Mouse (Mus musculus): ENCODE results near the gene Prr23a3. TPM values are rescaled to one million over a fixed set of nuclear protein-coding genes. Genes with fewer than 3 reads are reported as not detected.

Gene Prr23a3
- polyA plus RNA-seq, 1 experiment from 2014 or later, result not detected

GRCm38 (mm10) chr9:98842117-98842516, 22.4 kb upstream of the Prr23a3 start, which contains the start of gene Prr23a1:
TSS of gene Prr23a1 (plus strand) at chr9:98842503.
- Histone ChIP-seq H3K9ac (replicated peaks; ENCODE audit: low read depth, low read length) (no peak within 1 kb of the TSS), H3K4me1 (replicated peaks; ENCODE audit: control insufficient read depth, insufficient read depth, low read length) (no peaks in the 10 kb centered on the region), H3K4me3 (replicated peaks; ENCODE audit: low read length) (peak within 1 kb of the TSS; percentile 14; the same call in 1 of the 2 replicates), H3K9me3 (ENCODE audit: control insufficient read depth, low read length) (no peaks in the 10 kb centered on the region; the same call in 1 of the 2 replicates), H3K4me2 (ENCODE audit: low read length) (peak within 1 kb of the TSS; percentile 13; the same call in 1 of the 2 replicates), H3K36me3 (ENCODE audit: control insufficient read depth, insufficient read depth) (no peaks in the 10 kb centered on the region), H3K27me3 (replicated peaks; ENCODE audit: control insufficient read depth, insufficient read depth, low read length) (no peaks in the 10 kb centered on the region), H3K27ac (ENCODE audit: low read length) (no peak within 1 kb of the TSS)
- ATAC-seq, result no peak
- WGBS, result 60% methylated on average over 22 of the region's 22 CpGs

- H3K27me3 ChIP-seq (replicated peaks; ENCODE audit: control insufficient read depth, insufficient read depth, low read length), result no peaks in the 10 kb centered on the region
- no peak within 1 kb of the TSS for H3K4me2 ChIP-seq (ENCODE audit: low read length)
- H3K27ac ChIP-seq (ENCODE audit: low read length), result no peak within 1 kb of the TSS
- no peaks in the 10 kb centered on the region for H3K4me1 ChIP-seq (replicated peaks; ENCODE audit: control insufficient read depth, insufficient read depth, low read length)
- H3K9me3 ChIP-seq (ENCODE audit: control insufficient read depth, low read length), result no peaks in the 10 kb centered on the region
- no peak within 1 kb of the TSS for H3K9ac ChIP-seq (replicated peaks; ENCODE audit: low read depth, low read length)
- no peaks in the 10 kb centered on the region for H3K36me3 ChIP-seq (ENCODE audit: control insufficient read depth, insufficient read depth)
- no peak for ATAC-seq
- H3K4me3 ChIP-seq (replicated peaks; ENCODE audit: low read length), result no peak within 1 kb of the TSS
- 80% methylated on average over 18 of the region's 18 CpGs for WGBS
Measured at GRCm38 (mm10) chr9:98856210-98856609, 8.4 kb upstream of the Prr23a3 start, which contains the start of gene Prr23a2. TSS of gene Prr23a2 (plus strand) at chr9:98856494.

- Histone ChIP-seq H3K4me2 (ENCODE audit: low read length) (no peak overlapping the region), H3K9ac (replicated peaks; ENCODE audit: low read depth, low read length) (no peak overlapping the region), H3K9me3 (ENCODE audit: control insufficient read depth, low read length) (no peaks in the 10 kb centered on the region), H3K27me3 (replicated peaks; ENCODE audit: control insufficient read depth, insufficient read depth, low read length) (no peaks in the 10 kb centered on the region), H3K4me3 (replicated peaks; ENCODE audit: low read length) (no peak overlapping the region), H3K36me3 (ENCODE audit: control insufficient read depth, insufficient read depth) (no peaks in the 10 kb centered on the region), H3K27ac (ENCODE audit: low read length) (no peak overlapping the region), H3K4me1 (replicated peaks; ENCODE audit: control insufficient read depth, insufficient read depth, low read length) (no peaks in the 10 kb centered on the region)
- ATAC-seq, result no peak
- 82% methylated on average over 3 of the region's 3 CpGs for WGBS
Measured at GRCm38 (mm10) chr9:98863463-98863862, 1.1 kb upstream of the Prr23a3 start.

- WGBS, result 85% methylated on average over 1 of the region's 1 CpGs
- Histone ChIP-seq H3K9me3 (ENCODE audit: control insufficient read depth, low read length) (no peaks in the 10 kb centered on the region), H3K4me2 (ENCODE audit: low read length) (no peak overlapping the region), H3K4me1 (replicated peaks; ENCODE audit: control insufficient read depth, insufficient read depth, low read length) (no peaks in the 10 kb centered on the region), H3K9ac (replicated peaks; ENCODE audit: low read depth, low read length) (no peak overlapping the region), H3K27me3 (replicated peaks; ENCODE audit: control insufficient read depth, insufficient read depth, low read length) (no peaks in the 10 kb centered on the region), H3K36me3 (ENCODE audit: control insufficient read depth, insufficient read depth) (no peaks in the 10 kb centered on the region), H3K4me3 (replicated peaks; ENCODE audit: low read length) (no peak overlapping the region), H3K27ac (ENCODE audit: low read length) (no peak overlapping the region)
- ATAC-seq, result no peak
Measured at GRCm38 (mm10) chr9:98901486-98901885, 36.9 kb downstream of the Prr23a3 start.

- ATAC-seq, result no peak
- Histone ChIP-seq H3K9me3 (ENCODE audit: control insufficient read depth, low read length) (no peaks in the 10 kb centered on the region), H3K36me3 (ENCODE audit: control insufficient read depth, insufficient read depth) (no peaks in the 10 kb centered on the region), H3K27me3 (replicated peaks; ENCODE audit: control insufficient read depth, insufficient read depth, low read length) (no peaks in the 10 kb centered on the region), H3K27ac (ENCODE audit: low read length) (no peak within 1 kb of the TSS), H3K4me1 (replicated peaks; ENCODE audit: control insufficient read depth, insufficient read depth, low read length) (no peaks in the 10 kb centered on the region), H3K9ac (replicated peaks; ENCODE audit: low read depth, low read length) (no peak within 1 kb of the TSS), H3K4me2 (ENCODE audit: low read length) (no peak within 1 kb of the TSS), H3K4me3 (replicated peaks; ENCODE audit: low read length) (no peak within 1 kb of the TSS)
- WGBS, result 95% methylated on average over 2 of the region's 2 CpGs
Measured at GRCm38 (mm10) chr9:98902819-98903218, 38.3 kb downstream of the Prr23a3 start, which contains the start of gene 7420426K07Rik. TSS of gene 7420426K07Rik (plus strand) at chr9:98903119.

Other genes with a start within 250 kb of the Prr23a3 start
- gene Prr23a1, start 22.3 kb upstream of the Prr23a3 start, polyA plus RNA-seq (2015; fragmentation: Nextera tagmentation; extraction: Ambion mirVana), result not detected in 2 replicates
- gene Prr23a2, start 8.3 kb upstream of the Prr23a3 start, polyA plus RNA-seq (2015; fragmentation: Nextera tagmentation; extraction: Ambion mirVana), result not detected in 2 replicates
- not detected in 2 replicates for gene 7420426K07Rik, start 38.4 kb downstream of the Prr23a3 start, polyA plus RNA-seq (2015; fragmentation: Nextera tagmentation; extraction: Ambion mirVana)
- 0.43 and 0.45 TPM in 2 replicates for gene Foxl2, start 90.5 kb downstream of the Prr23a3 start, polyA plus RNA-seq (2015; fragmentation: Nextera tagmentation; extraction: Ambion mirVana)
- 94.1 and 102 TPM in 2 replicates for gene Faim, start 121.6 kb downstream of the Prr23a3 start, polyA plus RNA-seq (2015; fragmentation: Nextera tagmentation; extraction: Ambion mirVana)
- gene Gm1123, start 170.9 kb downstream of the Prr23a3 start, polyA plus RNA-seq (2015; fragmentation: Nextera tagmentation; extraction: Ambion mirVana), result not detected in 2 replicates